Mouse (Mus musculus) thymus, adult 2 months (tissue): ENCODE data around the gene Zfp292. TPM values are rescaled to one million over a fixed set of nuclear protein-coding genes. Genes with fewer than 3 reads are reported as not detected.

ENCODE experiments used
- DNase-seq: peaks from one replicate; pipeline ENCODE4 v3.0.0; 2021
- H3K27ac ChIP-seq: fragments of 200-500 bp; 2 replicates; pipeline ENCODE4 v1.5.1; 2012; ENCODE audit warnings: low read length, control low read depth; ENCODE audit not compliant: control insufficient read depth, insufficient read depth
- H3K27me3 ChIP-seq: fragments of 200-500 bp; 2 replicates; pipeline ENCODE4 v1.6.1; 2012; ENCODE audit warnings: mild to moderate bottlenecking, low read length, moderate library complexity, mixed read lengths; ENCODE audit not compliant: control insufficient read depth, insufficient read depth
- H3K36me3 ChIP-seq: fragments of 200-500 bp; 2 replicates; pipeline ENCODE4 v1.6.1; 2012; ENCODE audit warnings: mild to moderate bottlenecking, low read length, moderate library complexity; ENCODE audit not compliant: control insufficient read depth, insufficient read depth
- H3K4me1 ChIP-seq: fragments of 200-500 bp; replicated peaks from 2 replicates; pipeline ENCODE4 v1.6.1; 2012; ENCODE audit warnings: low read length; ENCODE audit not compliant: control insufficient read depth, insufficient read depth
- H3K4me3 ChIP-seq: fragments of 200-500 bp; 2 replicates; pipeline ENCODE4 v1.5.1; 2012; ENCODE audit warnings: mild to moderate bottlenecking, low read length, control low read depth, moderate library complexity; ENCODE audit not compliant: control insufficient read depth, insufficient read depth
- CTCF ChIP-seq: fragments of 200-500 bp; IDR thresholded peaks from 2 replicates; pipeline ENCODE4 v1.5.1; 2012; ENCODE audit warnings: mild to moderate bottlenecking, control low read depth, low read length, moderate library complexity, borderline replicate concordance; ENCODE audit not compliant: control insufficient read depth, poor library complexity, insufficient read depth; ENCODE audit errors: extremely low read depth
- POLR2A ChIP-seq: fragments of 200-500 bp; IDR thresholded peaks from 2 replicates; pipeline ENCODE4 v1.6.1; 2012; ENCODE audit warnings: mild to moderate bottlenecking, low read length, control low read depth, moderate library complexity; ENCODE audit not compliant: control insufficient read depth, poor library complexity, insufficient read depth; ENCODE audit errors: extremely low read depth
- WGBS: fragments of 180-500 bp; shearing (Covaris S2); methylation state at CpG from one replicate; pipeline ENCODE4 v1.1.7; 2018; 5-methylcytosine and 5-hydroxymethylcytosine counted together
- polyA plus RNA-seq: library from polyadenylated mRNA; depleted of rRNA; stranded (reverse); fragments of >200 nt; gene quantifications from 2 replicates; pipeline ENCODE4 v1.2.3, GENCODE M21; 2012; rRNA removed

Zfp292 gene
- polyA plus RNA-seq, 1 experiment: 7.1 TPM

- DNase-seq: no peak
- 93% methylated on average over 3 of the region's 3 CpGs for WGBS
- H3K36me3 ChIP-seq: no peaks in the 10 kb centered on the region
- no peaks in the 10 kb centered on the region; the same call in 1 of the 2 replicates for H3K4me1 ChIP-seq
- H3K4me3 ChIP-seq: no peak overlapping the region
- TF ChIP-seq POLR2A: no peak
- no peak for TF ChIP-seq CTCF
- H3K27me3 ChIP-seq: no peaks in the 10 kb centered on the region
- no peak overlapping the region for H3K27ac ChIP-seq
Measured at GRCm38 (mm10) chr4:34786476-34786875, 96.3 kb downstream of the Zfp292 start.

- H3K36me3 ChIP-seq: no peaks in the 10 kb centered on the region
- H3K27ac ChIP-seq: no peak overlapping the region
- H3K4me3 ChIP-seq: no peak overlapping the region
- 98% methylated on average over 2 of the region's 2 CpGs for WGBS
- no peak for DNase-seq
- no peaks in the 10 kb centered on the region; the same call in 1 of the 2 replicates for H3K4me1 ChIP-seq
- no peaks in the 10 kb centered on the region for H3K27me3 ChIP-seq
- no peak for TF ChIP-seq POLR2A
- no peak for TF ChIP-seq CTCF
Measured at GRCm38 (mm10) chr4:34785646-34786045, 97.1 kb downstream of the Zfp292 start.

- Histone ChIP-seq H3K4me3 (no peak overlapping the region), H3K4me1 (no peaks in the 10 kb centered on the region; the same call in 1 of the 2 replicates), H3K27me3 (no peaks in the 10 kb centered on the region), H3K27ac (no peak overlapping the region), H3K36me3 (no peaks in the 10 kb centered on the region)
- TF ChIP-seq CTCF (no peak), POLR2A (no peak)
- 86% methylated on average over 5 of the region's 5 CpGs for WGBS
- peak; percentile 20 for DNase-seq
Measured at GRCm38 (mm10) chr4:34784865-34785264, 97.9 kb downstream of the Zfp292 start.

- H3K27ac ChIP-seq: no peak overlapping the region
- no peak for TF ChIP-seq POLR2A
- 0 out of 2 replicates have a peak, but pooled peaks have one; percentile 32 for TF ChIP-seq CTCF
- H3K36me3 ChIP-seq: no peaks in the 10 kb centered on the region
- H3K27me3 ChIP-seq: no peaks in the 10 kb centered on the region
- DNase-seq: peak; percentile 32
- H3K4me3 ChIP-seq: no peak overlapping the region
- 53% methylated on average over 4 of the region's 4 CpGs for WGBS
- peaks cover under 1% of the 10 kb centered on the region for H3K4me1 ChIP-seq
Measured at GRCm38 (mm10) chr4:34782730-34783129, 100.0 kb downstream of the Zfp292 start.

- 5% methylated on average over 40 of the region's 40 CpGs for WGBS
- H3K36me3 ChIP-seq: no peaks in the 10 kb centered on the region
- peak; percentile 87 for TF ChIP-seq POLR2A
- peak; percentile 97 for TF ChIP-seq CTCF
- H3K27me3 ChIP-seq: no peaks in the 10 kb centered on the region
- peaks cover 2% of the 10 kb centered on the region for H3K4me1 ChIP-seq
- H3K27ac ChIP-seq: peak within 1 kb of the TSS; percentile 30
- peak within 1 kb of the TSS; percentile 86 for H3K4me3 ChIP-seq
- peak; percentile 90 for DNase-seq
Measured at GRCm38 (mm10) chr4:34777677-34778527, 104.9 kb downstream of the Zfp292 start, which contains the start of gene Smim8. Gene Smim8, minus strand, starts transcription at chr4:34778423.

- no peak for TF ChIP-seq CTCF
- TF ChIP-seq POLR2A: no peak
- Histone ChIP-seq H3K4me1 (no peaks in the 10 kb centered on the region), H3K27me3 (no peaks in the 10 kb centered on the region), H3K27ac (no peak overlapping the region), H3K4me3 (no peak overlapping the region), H3K36me3 (peaks cover 15% of the 10 kb centered on the region)
- DNase-seq: no peak
- WGBS: 88% methylated on average over 8 of the region's 8 CpGs
Measured at GRCm38 (mm10) chr4:34771652-34772371, 110.9 kb downstream of the Zfp292 start.

GRCm38 (mm10) chr4:34756163-34756562 lies 126.6 kb downstream of the Zfp292 start, which contains the start of gene Gm136:
Gene Gm136, minus strand, starts transcription at chr4:34756263.
- TF ChIP-seq CTCF (no peak), POLR2A (no peak)
- Histone ChIP-seq H3K27me3 (no peaks in the 10 kb centered on the region), H3K4me3 (no peak within 1 kb of the TSS), H3K4me1 (no peaks in the 10 kb centered on the region), H3K36me3 (no peaks in the 10 kb centered on the region), H3K27ac (no peak within 1 kb of the TSS)
- WGBS: 28% methylated on average over 1 of the region's 1 CpGs
- no peak for DNase-seq

Other genes starting within 250 kb of the Zfp292 start
- gene Slc35a1, start 195.5 kb downstream of the Zfp292 start, polyA plus RNA-seq: 9.0 and 10.6 TPM in 2 replicates
- gene Cfap206, start 152.8 kb downstream of the Zfp292 start, polyA plus RNA-seq: 0.15 and 0.31 TPM in 2 replicates
- not detected in 2 replicates for gene Gm136, start 126.7 kb downstream of the Zfp292 start, polyA plus RNA-seq
- 4.3 and 4.4 TPM in 2 replicates for gene Smim8, start 104.5 kb downstream of the Zfp292 start, polyA plus RNA-seq
- 0.43 and 1.00 TPM in 2 replicates for gene Cga, start 10.8 kb upstream of the Zfp292 start, polyA plus RNA-seq